Mouse (Mus musculus) stomach, embryonic 16.5 days (tissue): ENCODE results near the gene Rab9b. TPM values are rescaled to one million over a fixed set of nuclear protein-coding genes. Genes with fewer than 3 reads are reported as not detected.
A peak's percentile ranks its signal among the peaks of the same experiment; 100 is the strongest.

ENCODE experiments used
- ATAC-seq: fragments of 200-750 bp; cut with Nextera tagmentation; 2 replicates; pipeline ENCODE4 v1.8.0; 2017; ENCODE audit warnings: moderate number of reproducible peaks, moderate TSS enrichment; ENCODE audit not compliant: insufficient read depth, low FRiP score
- H3K27ac ChIP-seq: fragments of 300-500 bp; sonication (generic); 2 replicates; pipeline ENCODE4 v1.5.1; 2014; ENCODE audit warnings: low read length
- H3K27me3 ChIP-seq: fragments of 300-500 bp; sonication (generic); 2 replicates; pipeline ENCODE4 v1.6.1; 2014; ENCODE audit warnings: low read length, control low read depth, mixed read lengths; ENCODE audit not compliant: control insufficient read depth, insufficient read depth
- H3K36me3 ChIP-seq: fragments of 300-500 bp; sonication (generic); 2 replicates; pipeline ENCODE4 v1.6.1; 2014; ENCODE audit warnings: low read length; ENCODE audit not compliant: control insufficient read depth, insufficient read depth
- H3K4me1 ChIP-seq: fragments of 300-500 bp; sonication (generic); 2 replicates; pipeline ENCODE4 v1.6.1; 2014; ENCODE audit warnings: low read length, control low read depth, mixed read lengths; ENCODE audit not compliant: control insufficient read depth, insufficient read depth
- H3K4me2 ChIP-seq: fragments of 300-500 bp; sonication (generic); 2 replicates; pipeline ENCODE4 v1.6.1; 2014; ENCODE audit warnings: low read depth, low read length, mixed read lengths
- H3K4me3 ChIP-seq: fragments of 300-500 bp; sonication (generic); replicated peaks from 2 replicates; pipeline ENCODE4 v1.5.1; 2014; ENCODE audit warnings: mild to moderate bottlenecking, low read length
- H3K9ac ChIP-seq: fragments of 300-500 bp; sonication (generic); 2 replicates; pipeline ENCODE4 v1.6.1; 2014; ENCODE audit warnings: low read length
- H3K9me3 ChIP-seq: fragments of 300-500 bp; sonication (generic); replicated peaks from 2 replicates; pipeline ENCODE4 v1.6.1; 2016; ENCODE audit warnings: low read length, control low read depth; ENCODE audit not compliant: control insufficient read depth
- WGBS: fragments of 180-500 bp; shearing (Covaris S2); extraction: QIAGEN DNeasy Blood & Tissue Kit; methylation state at CpG from one replicate; pipeline ENCODE4 v1.1.7; 2014; 5-methylcytosine and 5-hydroxymethylcytosine counted together
- polyA plus RNA-seq: library from polyadenylated mRNA; unstranded; fragments of >200 nt; fragmentation: Nextera tagmentation; extraction: Ambion mirVana; gene quantifications from 2 replicates; pipeline ENCODE4 v1.2.1, GENCODE M21; 2015

Rab9b gene
- 0.55 and 0.71 TPM in 2 replicates for polyA plus RNA-seq

DNA sequence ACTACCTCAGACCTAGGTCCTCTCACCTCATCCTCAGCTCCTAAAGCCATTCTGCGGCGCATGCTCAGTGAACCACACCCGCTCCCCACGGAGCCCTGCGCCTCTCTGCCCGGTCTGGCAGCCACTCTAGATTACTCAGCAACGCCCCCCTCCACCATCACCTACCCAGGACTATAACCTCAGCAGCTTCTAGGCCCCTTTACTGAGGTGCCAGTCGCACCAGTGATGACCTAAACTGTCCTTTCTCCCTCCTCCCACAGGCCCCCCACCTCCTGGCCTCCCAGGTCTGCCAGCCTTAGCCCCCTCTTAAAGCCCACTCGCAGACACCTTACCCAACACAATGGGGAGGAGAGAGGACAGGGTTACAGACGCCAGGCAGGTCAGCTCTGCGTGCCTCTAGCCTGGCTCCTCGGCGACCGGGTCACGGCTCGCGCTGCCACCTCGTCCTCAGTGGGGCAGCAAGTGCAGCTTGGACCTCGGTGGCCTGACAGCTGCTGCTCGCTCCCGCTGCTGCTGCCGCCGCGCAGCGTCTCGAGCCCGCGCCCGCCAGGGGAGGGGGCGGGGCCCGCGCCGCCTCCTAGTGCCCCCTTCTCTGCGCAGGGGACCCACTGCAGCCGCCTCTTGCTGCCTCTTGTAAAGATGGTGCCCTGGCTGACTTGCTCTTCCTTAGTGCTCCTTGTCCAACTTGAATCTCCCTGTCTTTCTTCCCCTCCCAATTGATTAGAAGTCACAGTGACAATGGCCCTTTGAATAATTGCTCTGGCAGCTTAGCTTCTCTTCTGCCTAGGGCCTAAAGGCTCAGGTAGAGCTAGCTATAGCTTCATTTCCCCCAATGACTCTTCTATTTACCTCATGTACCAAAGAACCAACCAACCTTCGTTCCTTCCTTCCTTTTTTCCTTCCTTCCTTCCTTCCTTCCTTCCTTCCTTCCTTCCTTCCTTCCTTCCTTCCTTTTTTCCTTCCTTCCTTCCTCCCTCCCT lies at the start of gene Rab9b:
TSS of gene Rab9b (minus strand) at position 695 of the 980 bp plus-strand sequence.
- Histone ChIP-seq H3K4me2 (peak within 1 kb of the TSS; percentile 68), H3K4me1 (no peaks in the 10 kb centered on the region), H3K4me3 (peak within 1 kb of the TSS; percentile 48), H3K9me3 (no peaks in the 10 kb centered on the region), H3K9ac (peak within 1 kb of the TSS; percentile 36; the same call in 1 of the 2 replicates), H3K27me3 (no peaks in the 10 kb centered on the region), H3K27ac (no peak within 1 kb of the TSS), H3K36me3 (no peaks in the 10 kb centered on the region)
- 11% methylated on average over 26 of the region's 36 CpGs for WGBS
- peak; percentile 29; the same call in 1 of the 2 replicates for ATAC-seq

GRCm38 (mm10) chrX:136904369-136904768 lies 35.8 kb upstream of the Rab9b start:
- Histone ChIP-seq H3K27me3 (no peaks in the 10 kb centered on the region), H3K27ac (no peak overlapping the region)
- WGBS, result 47% methylated on average over 4 of the region's 4 CpGs

GRCm38 (mm10) chrX:136895757-136896156 lies 27.2 kb upstream of the Rab9b start:
- Histone ChIP-seq H3K9me3 (no peaks in the 10 kb centered on the region), H3K4me3 (no peak overlapping the region), H3K36me3 (no peaks in the 10 kb centered on the region), H3K27ac (no peak overlapping the region), H3K9ac (no peak overlapping the region), H3K4me1 (no peaks in the 10 kb centered on the region), H3K4me2 (no peak overlapping the region), H3K27me3 (no peaks in the 10 kb centered on the region)
- ATAC-seq, result no peak
- 42% methylated on average over 2 of the region's 2 CpGs for WGBS

More at GRCm38 (mm10) chrX:136904369-136904768, 35.8 kb upstream of the Rab9b start:
- Histone ChIP-seq H3K4me1 (no peaks in the 10 kb centered on the region), H3K4me2 (no peak overlapping the region), H3K4me3 (no peak overlapping the region), H3K9ac (no peak overlapping the region), H3K9me3 (no peaks in the 10 kb centered on the region), H3K36me3 (no peaks in the 10 kb centered on the region)
- ATAC-seq, result no peak

DNA sequence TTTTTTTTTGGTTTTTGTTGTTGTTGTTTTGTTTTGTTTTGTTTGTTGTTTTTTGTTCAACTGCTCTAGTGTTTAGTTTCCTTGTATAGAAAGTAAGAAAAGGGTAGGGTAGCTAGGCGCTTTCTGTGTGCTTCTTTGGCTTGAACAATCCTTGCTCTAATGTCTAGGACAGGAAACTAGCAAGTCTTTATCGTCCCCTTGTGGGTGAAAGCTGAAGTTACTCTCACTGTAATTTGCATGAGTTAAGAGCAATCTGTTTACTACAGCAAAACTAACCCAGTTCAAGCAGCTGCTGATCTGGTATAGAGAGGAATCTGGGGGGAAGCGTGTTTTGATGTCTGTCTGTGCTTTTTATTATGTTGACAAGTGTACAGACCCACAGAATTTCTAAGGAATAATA lies 18.3 kb downstream of the Rab9b start:
- no peak for ATAC-seq
- no peaks in the 10 kb centered on the region for H3K36me3 ChIP-seq
- no peak overlapping the region for H3K9ac ChIP-seq
- no peaks in the 10 kb centered on the region for H3K4me1 ChIP-seq
- no peaks in the 10 kb centered on the region for H3K27me3 ChIP-seq
- H3K27ac ChIP-seq, result no peak overlapping the region
- no peak overlapping the region for H3K4me3 ChIP-seq
- WGBS, result 39% methylated on average over 3 of the region's 3 CpGs
- H3K9me3 ChIP-seq, result no peaks in the 10 kb centered on the region
- no peak overlapping the region for H3K4me2 ChIP-seq

- ATAC-seq, result no peak
- H3K27ac ChIP-seq, result no peak overlapping the region
- H3K4me1 ChIP-seq, result no peaks in the 10 kb centered on the region
- no peaks in the 10 kb centered on the region for H3K9me3 ChIP-seq
- H3K4me3 ChIP-seq, result no peak overlapping the region
- H3K27me3 ChIP-seq, result peaks cover 5% of the 10 kb centered on the region
- H3K36me3 ChIP-seq, result no peaks in the 10 kb centered on the region
- H3K9ac ChIP-seq, result no peak overlapping the region
- no peak overlapping the region for H3K4me2 ChIP-seq
Measured at GRCm38 (mm10) chrX:136828610-136829009, 39.9 kb downstream of the Rab9b start.

DNA sequence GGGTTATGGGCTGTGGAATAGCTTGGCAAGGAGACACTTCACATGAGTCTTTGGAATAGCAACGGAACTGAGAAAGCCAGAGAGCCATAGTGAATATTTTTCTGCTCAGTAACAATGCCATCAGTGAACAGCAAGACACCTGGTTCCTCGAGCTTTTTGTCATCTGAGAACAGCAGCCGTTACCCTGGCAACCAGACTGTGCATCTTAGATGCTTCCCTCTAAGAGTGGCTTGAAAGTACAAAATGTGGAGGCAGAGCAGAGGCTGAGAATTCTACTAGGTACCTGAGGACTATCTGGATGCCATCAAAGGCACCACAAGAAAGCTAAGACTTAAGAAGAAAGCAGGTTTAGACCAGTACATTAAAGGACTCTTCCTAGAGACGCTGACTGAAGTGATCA lies 43.5 kb downstream of the Rab9b start:
- H3K4me1 ChIP-seq, result no peaks in the 10 kb centered on the region
- ATAC-seq, result no peak
- WGBS, result 68% methylated on average over 4 of the region's 4 CpGs

DNA sequence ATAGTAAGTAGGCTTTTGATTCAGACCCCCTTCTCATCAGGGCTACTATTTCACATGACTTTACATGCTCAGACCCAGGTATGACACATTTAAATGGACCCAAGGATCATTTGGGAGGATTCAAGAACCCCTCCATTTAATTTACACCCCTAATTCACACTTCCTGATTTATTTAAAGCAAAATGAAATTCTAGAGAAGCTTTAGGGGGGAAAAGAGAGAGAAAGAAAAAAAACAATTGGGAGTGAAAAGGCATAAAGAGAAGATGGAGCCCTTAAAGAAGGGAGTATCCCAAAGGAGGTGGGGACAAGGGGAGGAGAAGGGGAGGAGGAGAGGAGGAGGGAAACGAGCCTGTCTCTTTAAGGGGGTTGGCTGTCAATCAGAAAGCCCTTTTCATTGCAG lies 46.2 kb downstream of the Rab9b start, which contains the start of gene Plp1:
TSS of gene Plp1 (plus strand) at position 301 of the 400 bp plus-strand sequence.
- Histone ChIP-seq H3K9me3 (no peaks in the 10 kb centered on the region), H3K36me3 (no peaks in the 10 kb centered on the region), H3K4me2 (no peak within 1 kb of the TSS), H3K27me3 (no peaks in the 10 kb centered on the region; the same call in 1 of the 2 replicates), H3K9ac (no peak within 1 kb of the TSS), H3K4me1 (no peaks in the 10 kb centered on the region), H3K27ac (no peak within 1 kb of the TSS), H3K4me3 (no peak within 1 kb of the TSS)
- WGBS, result 24% methylated on average over 1 of the region's 1 CpGs
- ATAC-seq, result no peak

More for the DNA sequence above, 43.5 kb downstream of the Rab9b start:
- no peak overlapping the region for H3K4me3 ChIP-seq
- no peaks in the 10 kb centered on the region for H3K36me3 ChIP-seq
- H3K9ac ChIP-seq, result no peak overlapping the region
- H3K27ac ChIP-seq, result no peak overlapping the region
- no peaks in the 10 kb centered on the region; the same call in 1 of the 2 replicates for H3K27me3 ChIP-seq
- H3K9me3 ChIP-seq, result no peaks in the 10 kb centered on the region
- H3K4me2 ChIP-seq, result no peak overlapping the region

DNA sequence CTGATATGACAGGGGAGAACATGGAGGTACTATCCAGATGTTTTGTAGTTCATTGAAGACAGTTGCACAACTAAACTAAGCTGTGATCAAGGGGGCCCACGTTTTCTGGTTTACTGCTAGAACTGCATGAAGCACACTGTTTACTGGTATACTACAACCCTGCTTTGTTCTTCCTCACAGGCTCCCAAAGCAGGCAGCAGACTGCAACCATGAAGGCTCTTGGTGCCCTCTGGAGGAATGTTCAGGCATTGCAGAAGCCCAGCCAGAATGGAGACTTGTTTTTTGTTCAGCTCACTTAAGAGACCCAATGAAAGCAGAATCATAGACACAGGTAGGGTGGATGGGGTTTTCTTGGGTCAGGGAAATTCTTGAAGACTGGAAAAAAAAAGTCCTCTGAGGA lies 48.3 kb downstream of the Rab9b start:
- Histone ChIP-seq H3K27me3 (no peaks in the 10 kb centered on the region), H3K27ac (no peak overlapping the region), H3K9me3 (no peaks in the 10 kb centered on the region), H3K4me1 (no peaks in the 10 kb centered on the region), H3K4me3 (no peak overlapping the region), H3K4me2 (no peak overlapping the region), H3K36me3 (no peaks in the 10 kb centered on the region), H3K9ac (no peak overlapping the region)
- ATAC-seq, result no peak
- 5% methylated on average over 1 of the region's 1 CpGs for WGBS

GRCm38 (mm10) chrX:136819752-136820151 lies 48.8 kb downstream of the Rab9b start:
- Histone ChIP-seq H3K4me3 (no peak overlapping the region), H3K9ac (no peak overlapping the region), H3K27me3 (no peaks in the 10 kb centered on the region), H3K9me3 (no peaks in the 10 kb centered on the region), H3K36me3 (no peaks in the 10 kb centered on the region), H3K4me1 (no peaks in the 10 kb centered on the region), H3K4me2 (no peak overlapping the region), H3K27ac (no peak overlapping the region)
- WGBS, result 84% methylated on average over 6 of the region's 6 CpGs
- ATAC-seq, result no peak
